Mouse (Mus musculus) liver, embryonic 14.5 days (tissue): ENCODE results near the gene Nkain4. TPM values are rescaled to one million over a fixed set of nuclear protein-coding genes. Genes with fewer than 3 reads are reported as not detected.

Source experiments
- ATAC-seq: fragments of 200-750 bp; cut with Nextera tagmentation; 2 replicates; pipeline ENCODE4 v1.8.0; 2017; ENCODE audit warnings: moderate number of reproducible peaks, mild to moderate bottlenecking, moderate library complexity; ENCODE audit not compliant: insufficient read depth
- DNase-seq, 3 experiments: peaks; one replicate each; pipeline ENCODE4 v3.0.0-alpha.2; 2012 to 2013; ENCODE audit warnings: low read depth in 3 of 3, low spot score in 3 of 3
- H3K27ac ChIP-seq: fragments of 300-500 bp; sonication (generic); 2 replicates; pipeline ENCODE4 v1.5.1; 2014; ENCODE audit warnings: moderate library complexity, mild to moderate bottlenecking, control low read depth, inconsistent platforms
- H3K27me3 ChIP-seq: fragments of 300-500 bp; sonication (generic); 2 replicates; pipeline ENCODE4 v1.6.1; 2014; ENCODE audit warnings: mild to moderate bottlenecking, low read length, moderate library complexity; ENCODE audit not compliant: control insufficient read depth, insufficient read depth
- H3K36me3 ChIP-seq: fragments of 300-500 bp; sonication (generic); replicated peaks from 2 replicates; pipeline ENCODE4 v1.6.1; 2014; ENCODE audit warnings: low read depth; ENCODE audit not compliant: control insufficient read depth, insufficient read depth
- H3K4me1 ChIP-seq, 2 experiments: fragments of 200-500 bp in 1 of 2; fragments of 300-500 bp in 1 of 2; sonication (generic) in 1 of 2; replicated peaks; 2 replicates each; pipeline ENCODE4 v1.6.1; 2012 to 2014; ENCODE audit warnings: antibody characterized with exemption in 1 of 2, inconsistent platforms in 1 of 2, low read length in 1 of 2; ENCODE audit not compliant: control insufficient read depth in 2 of 2, insufficient read depth in 2 of 2
- H3K4me2 ChIP-seq: fragments of 300-500 bp; sonication (generic); 2 replicates; pipeline ENCODE4 v1.6.1; 2014; ENCODE audit warnings: low read depth, mild to moderate bottlenecking, control low read depth, moderate library complexity
- H3K4me3 ChIP-seq, 2 experiments: fragments of 200-500 bp in 1 of 2; fragments of 300-500 bp in 1 of 2; sonication (generic) in 1 of 2; 2 replicates each; pipeline ENCODE4 v1.5.1; 2012 to 2014; ENCODE audit warnings: low read depth in 2 of 2, low read length in 2 of 2, mild to moderate bottlenecking in 2 of 2, control low read depth in 1 of 2, inconsistent platforms in 1 of 2, moderate library complexity in 1 of 2; ENCODE audit not compliant: insufficient read depth in 1 of 2
- H3K9ac ChIP-seq: fragments of 300-500 bp; sonication (generic); replicated peaks from 2 replicates; pipeline ENCODE4 v1.6.1; 2014; ENCODE audit warnings: mild to moderate bottlenecking, control low read depth, moderate library complexity
- H3K9me3 ChIP-seq: fragments of 300-500 bp; sonication (generic); 2 replicates; pipeline ENCODE4 v1.6.1; 2016; ENCODE audit warnings: low read length, mixed read lengths; ENCODE audit not compliant: control insufficient read depth
- CTCF ChIP-seq: IDR thresholded peaks from 2 replicates; pipeline ENCODE4 v1.5.1; 2016; ENCODE audit warnings: antibody characterized with exemption, low read depth, control low read depth
- EP300 ChIP-seq: IDR thresholded peaks from 2 replicates; pipeline ENCODE4 v1.6.1; 2016; ENCODE audit warnings: antibody characterized with exemption, low read depth
- WGBS: fragments of 180-500 bp; shearing (Covaris S2); extraction: QIAGEN DNeasy Blood & Tissue Kit; methylation state at CpG from one replicate; pipeline ENCODE4 v1.1.7; 2014; ENCODE audit not compliant: insufficient replicate concordance; 5-methylcytosine and 5-hydroxymethylcytosine counted together
- polyA plus RNA-seq, 2 experiments: library from polyadenylated mRNA; depleted of rRNA in 1 of 2; stranded (reverse) in 1 of 2; unstranded in 1 of 2; fragments of >200 nt; fragmentation: Nextera tagmentation in 1 of 2; extraction: Ambion mirVana in 1 of 2; gene quantifications; 2 replicates each; pipeline versions ENCODE4 v1.2.1 to v1.2.3; 2012 to 2014

Gene Nkain4
- polyA plus RNA-seq, 2 experiments, result 1.1 to 1.5 TPM

DNA sequence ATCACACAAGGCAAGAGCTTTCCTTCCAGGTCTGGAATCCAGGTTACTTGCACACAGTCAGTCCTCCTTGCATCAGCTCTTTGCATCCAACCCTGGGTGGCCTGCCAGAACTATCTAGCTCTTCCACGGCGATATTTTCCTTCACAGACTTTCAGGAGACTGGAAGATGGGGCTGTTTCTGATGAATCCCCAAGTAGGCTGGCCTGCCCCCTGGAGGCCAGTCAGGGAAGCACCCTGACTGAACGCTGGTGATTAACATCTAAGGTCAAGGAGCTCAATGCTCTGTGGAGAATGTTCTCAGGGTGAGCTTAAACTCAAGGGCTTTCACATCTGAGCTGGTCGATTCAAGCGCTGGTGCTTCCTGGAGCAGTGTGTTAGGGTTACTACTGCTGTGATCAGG, 9.5 kb upstream of the Nkain4 start:
- ATAC-seq (no peak), DNase-seq (peak; percentile 33 to 51 (median 45))
- WGBS, result 4% methylated on average over 5 of the region's 5 CpGs
- Histone ChIP-seq H3K4me3 (no peak overlapping the region), H3K27ac (no peak overlapping the region), H3K4me2 (no peak overlapping the region), H3K9ac (no peak overlapping the region), H3K27me3 (no peaks in the 10 kb centered on the region), H3K9me3 (no peaks in the 10 kb centered on the region), H3K4me1 (peaks cover 11 to 15% of the 10 kb centered on the region in 2 experiments), H3K36me3 (no peaks in the 10 kb centered on the region; the same call in 1 of the 2 replicates)
- TF ChIP-seq CTCF (peak; percentile 96), EP300 (no peak)

DNA sequence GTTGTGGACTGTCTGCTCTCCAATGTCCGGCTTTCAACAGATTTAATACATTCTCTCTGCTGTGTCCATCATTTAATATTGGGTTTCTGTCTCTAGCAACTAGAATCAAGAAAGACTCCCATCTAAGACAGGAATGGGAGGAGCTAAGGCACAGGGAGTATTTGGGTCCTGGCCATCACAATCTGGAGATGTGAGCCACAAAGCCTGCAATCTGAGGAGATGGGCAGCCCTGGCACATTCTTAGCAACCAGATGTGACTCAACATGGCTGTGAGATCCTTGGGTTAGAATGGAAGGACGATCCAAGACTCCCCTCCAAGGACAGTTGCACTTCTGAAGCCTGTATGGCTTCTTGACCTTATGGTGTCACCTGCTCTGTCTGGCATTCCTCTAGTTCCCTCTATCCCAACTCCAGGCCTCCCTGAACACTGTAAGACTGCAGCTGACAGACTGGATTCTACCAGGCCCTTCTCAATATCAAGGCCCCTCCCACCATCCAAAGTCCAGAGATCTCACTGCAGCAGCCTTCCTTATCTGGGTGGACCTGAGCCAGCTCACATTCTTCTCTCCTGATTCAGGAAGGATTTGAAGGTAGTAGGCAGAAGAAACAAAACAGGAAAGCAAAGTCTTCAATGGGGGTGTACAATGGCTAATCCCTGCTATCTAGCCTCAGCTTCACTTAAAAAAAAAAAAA, 8.3 kb upstream of the Nkain4 start:
- H3K27ac ChIP-seq, result no peak overlapping the region
- H3K9ac ChIP-seq, result no peak overlapping the region
- H3K4me1 ChIP-seq, result peaks cover 5 to 13% of the 10 kb centered on the region in 2 experiments; a peak in 3 of 4 replicates
- H3K27me3 ChIP-seq, result no peaks in the 10 kb centered on the region
- H3K9me3 ChIP-seq, result no peaks in the 10 kb centered on the region
- H3K4me2 ChIP-seq, result no peak overlapping the region
- DNase-seq (no peak), ATAC-seq (no peak)
- WGBS, result 58% methylated on average over 2 of the region's 2 CpGs
- H3K36me3 ChIP-seq, result no peaks in the 10 kb centered on the region
- no peak overlapping the region for H3K4me3 ChIP-seq
- TF ChIP-seq CTCF (no peak), EP300 (no peak)

GRCm38 (mm10) chr2:180960187-180960586, 5.7 kb upstream of the Nkain4 start:
- peaks cover 0 to 7% of the 10 kb centered on the region in 2 experiments; a peak in 2 of 4 replicates for H3K4me1 ChIP-seq
- no peaks in the 10 kb centered on the region for H3K36me3 ChIP-seq
- H3K9ac ChIP-seq, result no peak overlapping the region
- 53% methylated on average over 3 of the region's 3 CpGs for WGBS
- TF ChIP-seq CTCF (no peak), EP300 (no peak)
- no peaks in the 10 kb centered on the region for H3K9me3 ChIP-seq
- H3K27ac ChIP-seq, result no peak overlapping the region
- DNase-seq (no peak), ATAC-seq (no peak)
- no peak overlapping the region for H3K4me2 ChIP-seq
- H3K27me3 ChIP-seq, result peaks cover 11% of the 10 kb centered on the region
- no peak overlapping the region for H3K4me3 ChIP-seq

GRCm38 (mm10) chr2:180959605-180960004, 5.1 kb upstream of the Nkain4 start:
- TF ChIP-seq CTCF (no peak), EP300 (no peak)
- H3K36me3 ChIP-seq, result no peaks in the 10 kb centered on the region
- peaks cover 16% of the 10 kb centered on the region for H3K27me3 ChIP-seq
- DNase-seq, result no peak
- H3K4me2 ChIP-seq, result no peak overlapping the region
- 54% methylated on average over 7 of the region's 7 CpGs for WGBS
- no peak overlapping the region for H3K27ac ChIP-seq
- peaks cover 0 to 7% of the 10 kb centered on the region in 2 experiments; a peak in 2 of 4 replicates for H3K4me1 ChIP-seq
- no peak overlapping the region for H3K9ac ChIP-seq
- ATAC-seq, result no peak
- H3K4me3 ChIP-seq, result no peak overlapping the region
- no peaks in the 10 kb centered on the region for H3K9me3 ChIP-seq

GRCm38 (mm10) chr2:180953638-180954037, 861 bp downstream of the Nkain4 start:
- ATAC-seq (no peak), DNase-seq (no peak)
- Histone ChIP-seq H3K27ac (no peak overlapping the region), H3K4me1 (no peaks in the 10 kb centered on the region), H3K9ac (no peak overlapping the region), H3K4me2 (no peak overlapping the region), H3K9me3 (no peaks in the 10 kb centered on the region), H3K27me3 (peaks cover 40% of the 10 kb centered on the region), H3K4me3 (no peak overlapping the region), H3K36me3 (no peaks in the 10 kb centered on the region)
- 27% methylated on average over 2 of the region's 2 CpGs for WGBS
- no peak for TF ChIP-seq EP300
